Mouse (Mus musculus) spleen, adult 2 months (tissue): ENCODE measurements at regions not wholly inside any gene's neighbourhood (a gene's known extent, or its start where the extent isn't known, plus 50 kb on each side); places are given as distances from the start of the nearest gene placed in this dataset.

Experiments used
- CTCF ChIP-seq: fragments of 200-500 bp; IDR thresholded peaks from 2 replicates; pipeline ENCODE4 v1.5.1; 2011; ENCODE audit warnings: mild to moderate bottlenecking, inconsistent platforms; ENCODE audit not compliant: insufficient read depth, insufficient read length, insufficient replicate concordance; ENCODE audit errors: extremely low read depth
- POLR2A ChIP-seq: fragments of 200-500 bp; IDR thresholded peaks from 2 replicates; pipeline ENCODE4 v1.6.1; 2011; ENCODE audit warnings: low read depth, low read length, inconsistent platforms

GRCm38 (mm10) chr7:72500996-72501395, 194.6 kb upstream of the Mctp2 start:
- no peak for TF ChIP-seq POLR2A
- TF ChIP-seq CTCF = no peak
